Mouse (Mus musculus): ENCODE data around the gene Bcl2l12. TPM values are rescaled to one million over a fixed set of nuclear protein-coding genes. Genes with fewer than 3 reads are reported as not detected.
"Not testable (repeated sequence)": the region's sequence is repeated elsewhere in the genome, so short reads cannot be mapped to it uniquely, and the experiment has no call there.

Bcl2l12 gene
- polyA plus RNA-seq, 1 experiment = 6.0 TPM

- Histone ChIP-seq H3K27ac (ENCODE audit: insufficient read depth, low read length) (peak overlapping the region; percentile 29), H3K4me3 (replicated peaks; ENCODE audit: insufficient read depth, low read depth, low read length) (no peak overlapping the region), H3K4me1 (ENCODE audit: control insufficient read depth, insufficient read depth, low read length) (peaks cover 21% of the 10 kb centered on the region), H3K27me3 (ENCODE audit: control insufficient read depth, insufficient read depth, low read length) (no peaks in the 10 kb centered on the region)
- TF ChIP-seq CTCF (IDR thresholded peaks at IDR 0.05; ENCODE audit: borderline replicate concordance, insufficient read depth, low read depth, low read length) (no peak), POLR2A (IDR thresholded peaks at IDR 0.05; ENCODE audit: borderline replicate concordance, insufficient read depth, low read length) (no peak)
- peak in 1 of 2 experiments; percentile 25 for DNase-seq
- WGBS = 55% methylated on average over 8 of the region's 8 CpGs
Measured at GRCm38 (mm10) chr7:45025601-45026220, 27.2 kb upstream of the Bcl2l12 start.

GRCm38 (mm10) chr7:45024281-45025248 is 26.1 kb upstream of the Bcl2l12 start:
- no peak for TF ChIP-seq CTCF (IDR thresholded peaks at IDR 0.05; ENCODE audit: borderline replicate concordance, insufficient read depth, low read depth, low read length)
- no peak for TF ChIP-seq POLR2A (IDR thresholded peaks at IDR 0.05; ENCODE audit: borderline replicate concordance, insufficient read depth, low read length)
- DNase-seq = no peak
- Histone ChIP-seq H3K4me1 (ENCODE audit: control insufficient read depth, insufficient read depth, low read length) (peaks cover 21% of the 10 kb centered on the region), H3K4me3 (replicated peaks; ENCODE audit: insufficient read depth, low read depth, low read length) (no peak overlapping the region), H3K27me3 (ENCODE audit: control insufficient read depth, insufficient read depth, low read length) (no peaks in the 10 kb centered on the region), H3K27ac (ENCODE audit: insufficient read depth, low read length) (peak overlapping the region; percentile 29)
- 67% methylated on average over 15 of the region's 15 CpGs for WGBS

GRCm38 (mm10) chr7:45023711-45024110 is 25.2 kb upstream of the Bcl2l12 start:
- not testable (repeated sequence) for H3K27ac ChIP-seq (ENCODE audit: insufficient read depth, low read length); DNase-seq; H3K27me3 ChIP-seq (ENCODE audit: control insufficient read depth, insufficient read depth, low read length); H3K4me3 ChIP-seq (replicated peaks; ENCODE audit: insufficient read depth, low read depth, low read length)
- peak; percentile 24; the same call in 1 of the 2 replicates for TF ChIP-seq CTCF (IDR thresholded peaks at IDR 0.05; ENCODE audit: borderline replicate concordance, insufficient read depth, low read depth, low read length)
- 72% methylated on average over 5 of the region's 5 CpGs for WGBS
- peaks cover 21% of the 10 kb centered on the region for H3K4me1 ChIP-seq (ENCODE audit: control insufficient read depth, insufficient read depth, low read length)

GRCm38 (mm10) chr7:45020225-45020624 is 21.7 kb upstream of the Bcl2l12 start:
- Histone ChIP-seq H3K27ac (ENCODE audit: insufficient read depth, low read length) (no peak overlapping the region), H3K4me1 (ENCODE audit: control insufficient read depth, insufficient read depth, low read length) (peaks cover 11% of the 10 kb centered on the region), H3K4me3 (replicated peaks; ENCODE audit: insufficient read depth, low read depth, low read length) (no peak overlapping the region), H3K27me3 (ENCODE audit: control insufficient read depth, insufficient read depth, low read length) (no peaks in the 10 kb centered on the region)
- 69% methylated on average over 9 of the region's 9 CpGs for WGBS
- DNase-seq = peak in 1 of 2 experiments; percentile 5
- TF ChIP-seq CTCF (IDR thresholded peaks at IDR 0.05; ENCODE audit: borderline replicate concordance, insufficient read depth, low read depth, low read length) (no peak), POLR2A (IDR thresholded peaks at IDR 0.05; ENCODE audit: borderline replicate concordance, insufficient read depth, low read length) (no peak)

GRCm38 (mm10) chr7:45019031-45019571 is 20.6 kb upstream of the Bcl2l12 start:
- no peaks in the 10 kb centered on the region for H3K27me3 ChIP-seq (ENCODE audit: control insufficient read depth, insufficient read depth, low read length)
- H3K4me3 ChIP-seq (replicated peaks; ENCODE audit: insufficient read depth, low read depth, low read length) = no peak overlapping the region
- peaks cover 2% of the 10 kb centered on the region; the same call in 1 of the 2 replicates for H3K4me1 ChIP-seq (ENCODE audit: control insufficient read depth, insufficient read depth, low read length)
- H3K27ac ChIP-seq (ENCODE audit: insufficient read depth, low read length) = no peak overlapping the region
- WGBS = 52% methylated on average over 8 of the region's 8 CpGs
- peak in 1 of 2 experiments; percentile 9 for DNase-seq
- TF ChIP-seq POLR2A (IDR thresholded peaks at IDR 0.05; ENCODE audit: borderline replicate concordance, insufficient read depth, low read length) (no peak), CTCF (IDR thresholded peaks at IDR 0.05; ENCODE audit: borderline replicate concordance, insufficient read depth, low read depth, low read length) (no peak)

GRCm38 (mm10) chr7:45017242-45018061 is 18.9 kb upstream of the Bcl2l12 start, which contains the start of gene Rras:
Gene Rras, plus strand, starts transcription at chr7:45017961.
- Histone ChIP-seq H3K27me3 (ENCODE audit: control insufficient read depth, insufficient read depth, low read length) (no peaks in the 10 kb centered on the region), H3K4me1 (ENCODE audit: control insufficient read depth, insufficient read depth, low read length) (peaks cover 7% of the 10 kb centered on the region; the same call in 1 of the 2 replicates), H3K27ac (ENCODE audit: insufficient read depth, low read length) (peak within 1 kb of the TSS; percentile 68; the same call in 1 of the 2 replicates), H3K4me3 (replicated peaks; ENCODE audit: insufficient read depth, low read depth, low read length) (peak within 1 kb of the TSS; percentile 62)
- DNase-seq = peak; percentile 75 to 90
- 0% methylated on average over 36 of the region's 36 CpGs for WGBS
- TF ChIP-seq CTCF (IDR thresholded peaks at IDR 0.05; ENCODE audit: borderline replicate concordance, insufficient read depth, low read depth, low read length) (no peak), POLR2A (IDR thresholded peaks at IDR 0.05; ENCODE audit: borderline replicate concordance, insufficient read depth, low read length) (peak; percentile 8; the same call in 1 of the 2 replicates)

- peak overlapping the region; percentile 68; the same call in 1 of the 2 replicates for H3K27ac ChIP-seq (ENCODE audit: insufficient read depth, low read length)
- H3K4me1 ChIP-seq (ENCODE audit: control insufficient read depth, insufficient read depth, low read length) = peaks cover 7% of the 10 kb centered on the region; the same call in 1 of the 2 replicates
- DNase-seq = no peak
- peak overlapping the region; percentile 64 for H3K4me3 ChIP-seq (replicated peaks; ENCODE audit: insufficient read depth, low read depth, low read length)
- TF ChIP-seq CTCF (IDR thresholded peaks at IDR 0.05; ENCODE audit: borderline replicate concordance, insufficient read depth, low read depth, low read length) = no peak
- no peak for TF ChIP-seq POLR2A (IDR thresholded peaks at IDR 0.05; ENCODE audit: borderline replicate concordance, insufficient read depth, low read length)
- H3K27me3 ChIP-seq (ENCODE audit: control insufficient read depth, insufficient read depth, low read length) = no peaks in the 10 kb centered on the region
- under 1% methylated on average over 4 of the region's 4 CpGs for WGBS
Measured at GRCm38 (mm10) chr7:45016761-45017160, 18.2 kb upstream of the Bcl2l12 start.

All from cerebellum, adult 2 months (tissue).